Mouse (Mus musculus): ENCODE results near the gene Mllt6. TPM values are rescaled to one million over a fixed set of nuclear protein-coding genes. Genes with fewer than 3 reads are reported as not detected.
"Not testable (repeated sequence)": the region's sequence is repeated elsewhere in the genome, so short reads cannot be mapped to it uniquely, and the experiment has no call there.

The Mllt6 gene
- polyA plus RNA-seq, 1 experiment from 2014 or later, result 5.0 TPM

DNA sequence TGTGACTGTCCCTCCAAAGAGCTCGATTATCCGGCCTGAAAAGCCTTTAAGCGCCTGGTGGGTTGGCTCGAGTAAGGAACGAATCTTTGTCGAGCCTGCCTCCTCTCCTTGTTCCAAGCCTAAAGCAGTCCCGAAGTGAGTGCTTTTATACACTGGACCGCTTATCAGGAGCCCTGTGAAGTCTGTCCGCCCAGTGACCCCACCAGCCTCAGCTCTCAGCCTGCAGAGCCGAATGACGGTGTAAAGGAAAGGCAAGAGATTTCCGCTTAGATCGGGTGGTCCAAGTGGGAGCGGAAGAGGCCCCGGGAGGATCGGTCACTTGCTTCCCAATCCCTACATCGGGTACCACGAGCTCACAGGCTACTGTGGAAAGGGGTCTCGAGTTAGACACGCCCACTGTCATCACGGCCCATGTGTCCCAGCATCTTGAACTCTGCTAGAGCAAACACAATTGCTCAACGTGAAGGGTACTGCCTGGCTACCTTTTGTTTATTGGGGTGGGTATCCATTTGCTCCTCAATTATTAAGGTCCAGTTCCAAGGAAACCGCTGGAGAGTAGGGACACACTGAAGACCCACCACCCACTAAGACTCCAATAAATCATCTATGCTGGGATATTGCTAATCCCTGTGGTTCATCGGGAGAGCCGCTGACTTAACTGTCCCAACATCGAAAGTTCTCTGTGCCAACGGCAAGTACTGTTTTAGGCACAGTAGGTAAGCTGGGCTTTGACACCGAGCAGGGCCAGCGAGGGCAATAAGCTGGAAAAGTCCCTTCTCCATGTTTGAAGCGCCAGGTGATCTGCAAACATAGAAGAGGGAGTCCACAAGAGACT lies 37.7 kb downstream of the Mllt6 start:
- Histone ChIP-seq H3K4me3 (replicated peaks; ENCODE audit: low read length) (peak overlapping the region; percentile 78), H3K36me3 (replicated peaks; ENCODE audit: control insufficient read depth, insufficient read depth) (peaks cover 3% of the 10 kb centered on the region; the same call in 1 of the 2 replicates), H3K9ac (peak overlapping the region; percentile 85), H3K27ac (peak overlapping the region; percentile 98), H3K4me2 (replicated peaks) (peak overlapping the region; percentile 86), H3K9me3 (ENCODE audit: control insufficient read depth, low read length) (no peaks in the 10 kb centered on the region), H3K4me1 (replicated peaks; ENCODE audit: control insufficient read depth, insufficient read depth, low read length) (peaks cover 46% of the 10 kb centered on the region), H3K27me3 (ENCODE audit: control insufficient read depth, insufficient read depth, low read length) (no peaks in the 10 kb centered on the region)
- 16% methylated on average over 30 of the region's 30 CpGs for WGBS
- no peak for ATAC-seq (ENCODE audit: low FRiP score)
- no peak for DNase-seq (ENCODE audit: low spot score)

DNA sequence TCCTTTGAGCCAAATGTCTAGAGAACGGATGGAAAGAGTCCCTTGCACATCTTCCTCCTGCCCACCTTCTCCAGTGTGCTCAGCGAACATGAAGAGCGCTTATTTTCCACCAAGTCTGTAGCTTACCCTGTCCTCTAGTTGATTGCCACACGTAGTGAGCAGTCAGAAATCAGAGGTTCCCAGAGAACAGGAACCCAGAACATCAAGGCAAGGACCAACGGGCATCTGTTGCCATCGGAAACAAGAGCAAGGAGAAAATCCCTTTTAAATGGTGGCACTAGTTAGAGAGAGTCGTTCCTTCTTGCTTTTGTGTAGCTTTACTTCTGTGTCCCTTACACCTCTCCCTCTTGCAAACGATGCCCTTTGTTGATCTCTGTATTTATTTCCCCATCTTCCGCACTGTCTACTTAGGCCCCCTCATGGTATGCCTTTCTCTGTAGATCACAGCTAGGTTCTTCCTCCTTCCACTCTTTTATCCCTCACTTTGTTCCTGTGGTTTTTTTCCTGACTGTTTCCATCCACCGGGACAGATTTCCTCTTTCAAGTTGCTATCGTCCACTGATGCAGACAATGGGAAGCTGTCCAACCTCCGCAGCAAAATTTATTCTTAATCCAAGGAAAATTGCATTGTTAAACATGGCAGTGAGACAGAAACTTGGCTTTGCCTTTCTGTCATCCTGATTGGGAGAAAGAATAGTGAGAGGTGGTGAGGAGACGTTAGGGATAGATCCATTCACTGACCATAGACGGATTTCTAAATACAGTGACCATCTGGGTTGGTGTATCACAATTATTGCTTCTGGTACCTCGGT lies 38.6 kb downstream of the Mllt6 start:
- peak overlapping the region; percentile 74; the same call in 1 of the 2 replicates for H3K27ac ChIP-seq
- no peaks in the 10 kb centered on the region for H3K9me3 ChIP-seq (ENCODE audit: control insufficient read depth, low read length)
- peak overlapping the region; percentile 65; the same call in 1 of the 2 replicates for H3K9ac ChIP-seq
- H3K4me2 ChIP-seq (replicated peaks), result peak overlapping the region; percentile 86
- ATAC-seq (ENCODE audit: low FRiP score), result no peak
- H3K4me1 ChIP-seq (replicated peaks; ENCODE audit: control insufficient read depth, insufficient read depth, low read length), result peaks cover 38% of the 10 kb centered on the region
- 50% methylated on average over 15 of the region's 15 CpGs for WGBS
- peak overlapping the region; percentile 78 for H3K4me3 ChIP-seq (replicated peaks; ENCODE audit: low read length)
- H3K27me3 ChIP-seq (ENCODE audit: control insufficient read depth, insufficient read depth, low read length), result no peaks in the 10 kb centered on the region
- no peak for DNase-seq (ENCODE audit: low spot score)
- peaks cover 11% of the 10 kb centered on the region for H3K36me3 ChIP-seq (replicated peaks; ENCODE audit: control insufficient read depth, insufficient read depth)

DNA sequence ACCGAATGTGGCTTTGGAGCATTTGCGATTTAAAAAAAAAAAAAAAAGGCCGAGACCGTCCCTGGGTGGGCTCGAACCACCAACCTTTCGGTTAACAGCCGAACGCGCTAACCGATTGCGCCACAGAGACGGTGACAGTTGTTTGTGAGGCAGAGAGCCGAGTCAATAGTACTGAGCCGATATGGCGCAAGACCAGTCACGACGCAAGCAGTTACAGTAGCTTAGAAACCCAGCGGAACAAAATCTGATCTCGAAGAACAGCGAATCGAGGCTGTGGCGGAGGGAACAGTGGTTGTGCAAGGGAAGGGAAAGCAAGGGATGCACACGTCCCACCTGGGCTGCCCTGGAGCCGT lies 39.2 kb downstream of the Mllt6 start:
- Histone ChIP-seq H3K27me3 (ENCODE audit: control insufficient read depth, insufficient read depth, low read length) (no peaks in the 10 kb centered on the region), H3K27ac (peak overlapping the region; percentile 74), H3K4me2 (replicated peaks) (peak overlapping the region; percentile 86), H3K4me1 (replicated peaks; ENCODE audit: control insufficient read depth, insufficient read depth, low read length) (peaks cover 32% of the 10 kb centered on the region), H3K9me3 (ENCODE audit: control insufficient read depth, low read length) (no peaks in the 10 kb centered on the region), H3K9ac (peak overlapping the region; percentile 65), H3K4me3 (replicated peaks; ENCODE audit: low read length) (peak overlapping the region; percentile 78), H3K36me3 (replicated peaks; ENCODE audit: control insufficient read depth, insufficient read depth) (peaks cover 17% of the 10 kb centered on the region)
- DNase-seq (ENCODE audit: low spot score) (peak; percentile 98), ATAC-seq (ENCODE audit: low FRiP score) (no peak)
- under 1% methylated on average over 24 of the region's 24 CpGs for WGBS

DNA sequence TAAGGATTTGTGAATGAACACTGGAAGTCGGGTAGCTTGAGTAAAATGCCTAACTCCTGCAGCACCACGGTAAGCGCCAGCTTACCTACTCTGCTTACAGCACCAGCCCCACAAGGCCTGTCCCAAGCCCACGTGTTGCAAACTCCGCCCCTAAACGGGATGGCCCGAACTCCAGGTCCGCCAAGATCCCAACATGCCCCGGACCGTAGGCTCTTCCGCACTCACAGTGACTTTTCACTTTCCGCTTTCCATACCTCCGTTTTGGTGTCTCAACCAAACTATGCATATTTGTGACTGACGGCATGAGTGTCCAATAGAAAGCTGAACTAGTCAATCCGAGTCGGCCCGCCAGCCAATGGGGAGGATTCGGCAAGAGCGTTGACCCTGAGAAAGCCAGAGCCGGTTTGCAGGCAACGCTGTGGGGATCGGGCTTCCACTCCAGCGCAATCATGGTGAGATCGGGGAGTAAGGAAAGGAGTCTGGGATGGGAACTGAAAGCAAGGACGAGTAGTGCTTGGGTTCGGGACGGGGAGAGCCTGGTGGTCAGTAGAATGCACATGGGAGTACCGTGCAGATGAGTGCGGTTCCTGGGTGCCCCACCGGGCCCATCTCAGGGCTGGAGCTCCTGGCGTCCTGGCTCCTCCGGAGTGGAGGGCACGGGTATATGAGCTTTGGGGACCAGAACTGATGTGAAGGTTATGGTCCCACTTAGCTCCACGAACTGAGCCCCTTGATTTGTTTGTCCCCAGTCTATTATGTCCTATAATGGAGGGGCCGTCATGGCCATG lies 40.0 kb downstream of the Mllt6 start, which contains the start of gene Psmb3:
Psmb3 (plus strand) TSS at position 361 of the 788 bp plus-strand sequence.
- peak within 1 kb of the TSS; percentile 86 for H3K4me2 ChIP-seq (replicated peaks)
- H3K9me3 ChIP-seq (ENCODE audit: control insufficient read depth, low read length), result no peaks in the 10 kb centered on the region
- peak within 1 kb of the TSS; percentile 70 for H3K9ac ChIP-seq
- H3K4me3 ChIP-seq (replicated peaks; ENCODE audit: low read length), result peak within 1 kb of the TSS; percentile 78
- ATAC-seq (ENCODE audit: low FRiP score), result peak; percentile 88
- under 1% methylated on average over 35 of the region's 35 CpGs for WGBS
- peaks cover 25% of the 10 kb centered on the region for H3K36me3 ChIP-seq (replicated peaks; ENCODE audit: control insufficient read depth, insufficient read depth)
- DNase-seq (ENCODE audit: low spot score), result peak; percentile 100
- peak within 1 kb of the TSS; percentile 74 for H3K27ac ChIP-seq
- H3K4me1 ChIP-seq (replicated peaks; ENCODE audit: control insufficient read depth, insufficient read depth, low read length), result peaks cover 25% of the 10 kb centered on the region
- no peaks in the 10 kb centered on the region for H3K27me3 ChIP-seq (ENCODE audit: control insufficient read depth, insufficient read depth, low read length)

DNA sequence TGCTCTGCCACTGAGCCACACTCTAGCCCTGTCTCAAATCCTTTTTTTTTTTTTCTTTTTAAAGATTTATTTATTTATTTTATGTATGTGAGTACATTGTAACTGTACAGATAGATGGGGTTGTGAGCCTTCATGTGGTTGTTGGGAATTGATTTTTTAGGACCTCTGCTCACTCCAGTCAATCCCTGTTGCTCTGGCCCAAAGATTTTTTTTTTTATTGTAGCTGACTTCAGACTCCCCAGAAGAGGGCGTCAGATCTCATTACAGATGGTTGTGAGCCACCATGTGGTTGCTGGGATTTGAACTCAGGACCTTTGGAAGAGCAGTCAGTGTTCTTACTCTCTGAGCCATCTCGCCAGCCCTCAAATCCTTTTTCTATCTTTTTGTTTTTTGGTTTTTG lies 46.9 kb downstream of the Mllt6 start:
- H3K4me1 ChIP-seq (replicated peaks; ENCODE audit: control insufficient read depth, insufficient read depth, low read length); H3K9ac ChIP-seq; H3K27ac ChIP-seq; DNase-seq (ENCODE audit: low spot score); H3K4me3 ChIP-seq (replicated peaks; ENCODE audit: low read length); H3K9me3 ChIP-seq (ENCODE audit: control insufficient read depth, low read length); ATAC-seq (ENCODE audit: low FRiP score); H3K4me2 ChIP-seq (replicated peaks); H3K27me3 ChIP-seq (ENCODE audit: control insufficient read depth, insufficient read depth, low read length): not testable (repeated sequence)
- WGBS, result 82% methylated on average over 2 of the region's 2 CpGs
- peaks cover 85% of the 10 kb centered on the region for H3K36me3 ChIP-seq (replicated peaks; ENCODE audit: control insufficient read depth, insufficient read depth)

DNA sequence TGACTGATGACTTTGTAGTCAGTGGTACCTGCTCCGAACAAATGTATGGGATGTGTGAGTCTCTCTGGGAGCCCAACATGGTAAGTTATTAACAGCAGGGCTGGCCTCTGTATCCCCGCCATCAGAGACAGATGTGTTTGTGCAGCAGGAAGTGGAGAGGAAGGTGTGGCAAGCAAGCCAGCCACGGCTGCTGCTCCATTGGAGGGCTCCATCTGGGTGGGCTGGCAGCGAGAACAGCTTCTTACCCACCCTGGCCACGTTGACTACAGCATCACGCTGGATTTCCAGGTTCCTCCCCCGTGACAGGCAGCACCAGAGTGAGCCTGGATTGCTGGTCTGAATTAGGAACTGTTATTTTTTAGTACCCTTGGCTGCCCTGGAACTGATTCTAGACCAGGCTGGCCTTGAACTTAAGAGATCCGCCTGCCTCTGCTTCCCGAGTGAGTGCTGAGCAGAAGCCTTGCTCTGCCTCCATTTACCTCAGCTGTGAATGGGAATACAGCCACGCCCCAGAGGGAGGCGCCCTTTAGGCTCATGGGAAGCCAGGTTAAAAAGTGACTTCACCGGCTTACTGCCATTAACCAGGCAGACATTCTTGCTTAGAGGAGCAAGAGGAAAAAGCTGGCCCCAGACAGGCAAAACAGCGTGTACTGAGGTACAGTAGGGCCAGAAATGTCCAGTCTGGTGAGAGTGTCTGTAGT lies 48.1 kb downstream of the Mllt6 start:
- no peak for ATAC-seq (ENCODE audit: low FRiP score)
- Histone ChIP-seq H3K9me3 (ENCODE audit: control insufficient read depth, low read length) (no peaks in the 10 kb centered on the region), H3K27ac (no peak overlapping the region), H3K27me3 (ENCODE audit: control insufficient read depth, insufficient read depth, low read length) (no peaks in the 10 kb centered on the region), H3K4me2 (replicated peaks) (no peak overlapping the region), H3K9ac (no peak overlapping the region), H3K4me3 (replicated peaks; ENCODE audit: low read length) (no peak overlapping the region), H3K4me1 (replicated peaks; ENCODE audit: control insufficient read depth, insufficient read depth, low read length) (no peaks in the 10 kb centered on the region), H3K36me3 (replicated peaks; ENCODE audit: control insufficient read depth, insufficient read depth) (peaks cover 83% of the 10 kb centered on the region)
- WGBS, result 87% methylated on average over 13 of the region's 13 CpGs
- DNase-seq (ENCODE audit: low spot score), result no peak

DNA sequence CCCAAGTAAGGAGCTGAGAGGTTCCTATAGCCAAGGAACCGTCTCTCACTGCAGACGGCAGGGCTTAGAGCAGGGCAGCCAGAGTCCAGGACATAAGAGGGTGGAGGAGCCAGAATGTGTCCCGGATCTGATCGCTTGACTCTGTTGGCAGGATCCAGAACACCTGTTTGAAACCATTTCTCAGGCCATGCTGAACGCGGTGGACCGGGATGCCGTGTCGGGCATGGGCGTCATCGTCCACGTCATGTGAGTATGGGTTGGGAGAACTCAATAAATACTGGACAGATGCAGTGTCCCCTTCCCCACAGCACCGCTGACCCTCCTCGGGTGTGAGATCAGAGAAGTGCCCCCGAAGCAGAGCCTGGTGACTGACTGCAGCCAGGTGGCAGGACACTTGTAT lies 49.1 kb downstream of the Mllt6 start:
- Histone ChIP-seq H3K4me2 (replicated peaks) (no peak overlapping the region), H3K27me3 (ENCODE audit: control insufficient read depth, insufficient read depth, low read length) (no peaks in the 10 kb centered on the region), H3K27ac (no peak overlapping the region), H3K36me3 (replicated peaks; ENCODE audit: control insufficient read depth, insufficient read depth) (peaks cover 83% of the 10 kb centered on the region), H3K4me1 (replicated peaks; ENCODE audit: control insufficient read depth, insufficient read depth, low read length) (no peaks in the 10 kb centered on the region), H3K9me3 (ENCODE audit: control insufficient read depth, low read length) (no peaks in the 10 kb centered on the region), H3K4me3 (replicated peaks; ENCODE audit: low read length) (no peak overlapping the region), H3K9ac (no peak overlapping the region)
- DNase-seq (ENCODE audit: low spot score) (no peak), ATAC-seq (ENCODE audit: low FRiP score) (no peak)
- 94% methylated on average over 15 of the region's 15 CpGs for WGBS

DNA sequence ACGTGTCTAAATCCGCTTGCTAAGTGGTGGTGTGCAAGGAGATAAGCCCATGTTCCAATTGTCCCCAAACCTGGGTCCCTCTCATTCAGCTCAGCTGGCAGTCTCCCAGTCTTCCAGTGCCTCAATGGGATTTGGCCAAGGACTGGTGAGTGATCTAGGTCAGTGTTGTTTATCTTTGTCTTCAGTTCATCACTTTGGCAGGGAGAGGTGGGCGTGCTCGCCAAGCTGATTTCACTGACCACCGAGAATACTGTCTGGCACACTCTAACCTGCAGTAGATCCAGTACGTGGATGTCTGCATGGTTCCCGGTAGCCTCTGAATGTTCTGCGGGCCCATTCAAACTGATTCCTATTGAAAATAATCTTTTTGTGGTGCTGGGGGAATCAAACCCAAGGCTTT lies 50.7 kb downstream of the Mllt6 start:
- H3K9ac ChIP-seq, result no peak overlapping the region
- no peaks in the 10 kb centered on the region for H3K9me3 ChIP-seq (ENCODE audit: control insufficient read depth, low read length)
- no peak overlapping the region for H3K4me2 ChIP-seq (replicated peaks)
- H3K4me3 ChIP-seq (replicated peaks; ENCODE audit: low read length), result no peak overlapping the region
- DNase-seq (ENCODE audit: low spot score) (no peak), ATAC-seq (ENCODE audit: low FRiP score) (no peak)
- H3K27me3 ChIP-seq (ENCODE audit: control insufficient read depth, insufficient read depth, low read length), result no peaks in the 10 kb centered on the region
- no peaks in the 10 kb centered on the region for H3K4me1 ChIP-seq (replicated peaks; ENCODE audit: control insufficient read depth, insufficient read depth, low read length)
- 92% methylated on average over 8 of the region's 8 CpGs for WGBS
- peaks cover 83% of the 10 kb centered on the region for H3K36me3 ChIP-seq (replicated peaks; ENCODE audit: control insufficient read depth, insufficient read depth)
- no peak overlapping the region for H3K27ac ChIP-seq

Measured in hindbrain, embryonic 14.5 days (tissue).